Mouse (Mus musculus) thymus, adult 18-20 months (tissue): ENCODE measurements around the gene Brwd1.
"Not testable (repeated sequence)": the region's sequence is repeated elsewhere in the genome, so short reads cannot be mapped to it uniquely, and the experiment has no call there.

Experiments used
- DNase-seq, 2 experiments: peaks; one replicate each; pipeline ENCODE4 v3.0.0; 2022; ENCODE audit warnings: mixed read lengths in 2 of 2

Brwd1 gene

DNA sequence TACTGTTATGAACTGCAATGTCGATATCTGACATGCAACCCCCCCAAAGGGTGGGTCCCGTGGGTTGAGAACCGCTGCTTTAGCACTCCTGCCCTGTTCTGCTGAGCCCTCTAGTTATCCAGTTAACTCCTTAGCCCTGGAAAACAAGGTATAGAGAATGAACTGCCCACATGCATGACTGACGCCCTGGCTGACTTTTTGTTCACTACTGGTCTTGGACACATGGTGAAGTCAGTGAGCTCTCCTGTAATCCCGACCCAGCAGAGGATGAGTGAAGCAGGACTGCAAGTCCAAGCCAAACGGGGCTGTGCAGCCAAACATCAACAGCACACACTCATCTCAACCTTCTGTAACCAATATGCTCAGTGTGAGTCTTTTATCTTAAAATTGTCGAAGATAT, 1.8 kb downstream of the Brwd1 start:
- DNase-seq: no peak

DNA sequence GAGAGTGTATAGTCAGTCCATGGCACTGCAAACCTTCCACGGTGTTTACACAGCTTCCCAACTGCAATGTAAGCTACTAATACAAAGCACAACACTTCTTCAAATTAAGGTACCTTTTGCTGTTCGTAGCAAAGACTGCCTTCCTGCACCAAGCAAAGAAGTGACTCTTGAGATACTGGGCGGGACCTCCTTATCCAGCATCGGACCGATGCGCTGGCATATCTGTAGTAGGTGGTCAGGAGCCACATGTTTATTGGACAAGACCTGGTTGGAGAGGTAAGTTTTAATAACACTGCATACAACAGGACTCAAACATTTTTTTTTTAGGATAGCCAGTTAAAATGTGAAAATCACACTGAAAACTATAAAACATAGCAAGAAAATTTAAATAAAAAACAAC, 14.0 kb downstream of the Brwd1 start:
- DNase-seq: no peak

DNA sequence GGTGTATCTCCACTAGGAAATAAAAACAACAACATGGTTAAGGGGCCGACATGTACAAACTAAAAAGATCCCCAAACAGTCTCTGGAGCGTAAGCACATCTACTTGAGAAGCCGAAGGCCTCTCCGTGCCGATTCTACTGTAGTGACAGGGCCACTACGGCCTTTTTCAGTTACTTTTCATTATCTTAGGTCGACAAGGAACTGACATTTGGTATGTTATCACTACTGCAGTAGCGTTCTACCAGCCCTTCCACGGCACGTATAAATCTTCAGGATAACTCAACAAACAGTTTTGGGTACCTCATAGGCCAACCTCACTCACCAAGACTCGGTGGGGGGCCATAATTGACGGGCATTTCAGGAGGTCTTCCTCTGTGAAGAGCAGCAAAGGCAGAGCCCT, 16.2 kb downstream of the Brwd1 start:
- no peak for DNase-seq

DNA sequence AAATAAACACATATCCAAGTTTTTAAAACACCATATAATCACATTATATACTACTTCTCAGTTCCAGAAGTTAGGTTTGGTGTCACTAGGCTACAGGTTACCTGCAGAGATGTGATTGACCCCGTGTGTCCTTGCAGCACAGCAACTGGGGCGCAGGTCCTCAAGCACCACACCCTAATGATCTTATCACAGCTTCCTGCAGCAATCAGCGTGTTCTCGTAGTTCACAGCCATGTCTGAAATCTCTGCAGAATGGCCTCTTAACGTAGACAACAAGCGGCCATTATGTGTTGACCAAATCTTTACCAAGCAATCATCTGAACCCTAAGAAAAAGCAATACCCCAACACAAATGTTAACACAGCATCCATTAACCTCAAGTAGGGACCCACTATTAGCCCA, 17.7 kb downstream of the Brwd1 start:
- no peak for DNase-seq

DNA sequence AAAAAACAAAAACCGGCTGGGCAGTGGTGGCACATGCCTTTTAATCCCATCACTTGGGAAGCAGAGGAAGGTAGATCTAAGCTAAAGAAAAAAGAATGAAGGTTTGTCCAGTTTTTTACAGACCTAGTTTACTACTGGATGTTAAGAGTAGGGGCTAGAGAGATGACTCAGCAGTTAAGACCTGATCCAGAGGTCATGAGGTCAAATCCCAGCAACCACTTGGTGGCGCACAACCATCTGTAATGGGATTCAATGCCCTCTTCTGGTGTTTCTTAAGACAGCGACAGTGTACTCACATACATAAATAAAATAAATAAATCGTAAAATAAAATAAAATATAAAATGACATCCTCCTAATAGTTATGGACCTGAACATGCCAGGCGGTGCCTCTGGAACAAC, 38.2 kb downstream of the Brwd1 start:
- peak in 1 of 2 experiments; percentile 23 for DNase-seq

DNA sequence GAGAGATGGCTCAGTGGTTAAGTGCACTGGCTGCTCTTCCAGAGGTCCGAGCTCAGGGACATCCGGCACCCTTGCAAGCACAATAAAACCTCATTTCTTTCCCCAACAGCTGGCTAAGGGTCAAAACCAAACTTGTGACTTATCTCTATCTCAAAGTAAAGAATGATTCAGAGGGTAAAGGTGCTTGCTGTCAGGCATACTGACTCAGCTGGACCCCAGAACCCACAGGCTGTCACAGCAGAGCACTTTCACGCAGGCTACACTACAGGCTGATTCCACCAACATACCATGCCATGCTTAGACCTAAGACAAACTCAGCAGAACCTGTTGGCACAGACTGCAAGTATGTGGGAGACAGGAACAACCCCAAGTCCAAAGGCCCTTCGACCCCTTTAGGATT, 41.6 kb downstream of the Brwd1 start:
- no peak for DNase-seq

DNA sequence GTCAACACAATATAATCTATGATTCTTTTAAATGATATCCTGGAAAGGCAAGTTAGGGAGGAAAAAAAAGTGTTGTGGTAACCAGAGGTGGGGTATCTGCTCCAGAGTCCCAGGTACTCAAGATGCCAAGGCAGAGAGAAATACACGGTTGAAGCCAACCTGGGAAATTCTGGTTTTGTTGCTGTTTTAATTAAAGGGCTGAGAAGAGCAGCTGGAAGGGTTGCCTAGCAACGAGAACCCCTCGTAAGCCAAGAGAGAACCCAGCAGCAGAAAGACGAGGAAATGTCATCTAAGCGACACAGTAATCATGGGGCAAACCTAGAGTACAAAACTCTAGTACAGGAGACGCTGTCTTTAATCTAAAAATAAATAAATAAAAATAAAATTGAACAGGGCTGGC, 42.8 kb downstream of the Brwd1 start:
- DNase-seq: no peak

DNA sequence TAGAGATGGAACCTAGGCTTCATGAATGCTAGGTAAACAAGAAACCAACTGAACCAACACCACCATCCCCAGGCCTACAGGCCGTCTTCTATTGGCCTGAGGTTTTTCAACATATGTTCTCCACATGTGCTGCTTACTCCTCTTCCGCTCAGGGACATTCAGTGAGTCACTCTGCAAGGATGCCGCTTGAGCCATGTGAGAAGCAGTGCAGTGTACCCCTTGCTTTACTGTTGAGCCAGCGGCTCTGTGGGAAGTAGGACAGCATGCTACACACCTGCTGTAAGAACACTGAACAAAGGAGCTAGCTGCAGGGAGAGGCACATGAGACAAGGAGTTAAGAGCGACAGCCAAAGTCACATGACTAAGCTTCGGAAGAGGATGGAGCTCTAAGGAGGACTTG, 47.9 kb downstream of the Brwd1 start:
- no peak for DNase-seq

DNA sequence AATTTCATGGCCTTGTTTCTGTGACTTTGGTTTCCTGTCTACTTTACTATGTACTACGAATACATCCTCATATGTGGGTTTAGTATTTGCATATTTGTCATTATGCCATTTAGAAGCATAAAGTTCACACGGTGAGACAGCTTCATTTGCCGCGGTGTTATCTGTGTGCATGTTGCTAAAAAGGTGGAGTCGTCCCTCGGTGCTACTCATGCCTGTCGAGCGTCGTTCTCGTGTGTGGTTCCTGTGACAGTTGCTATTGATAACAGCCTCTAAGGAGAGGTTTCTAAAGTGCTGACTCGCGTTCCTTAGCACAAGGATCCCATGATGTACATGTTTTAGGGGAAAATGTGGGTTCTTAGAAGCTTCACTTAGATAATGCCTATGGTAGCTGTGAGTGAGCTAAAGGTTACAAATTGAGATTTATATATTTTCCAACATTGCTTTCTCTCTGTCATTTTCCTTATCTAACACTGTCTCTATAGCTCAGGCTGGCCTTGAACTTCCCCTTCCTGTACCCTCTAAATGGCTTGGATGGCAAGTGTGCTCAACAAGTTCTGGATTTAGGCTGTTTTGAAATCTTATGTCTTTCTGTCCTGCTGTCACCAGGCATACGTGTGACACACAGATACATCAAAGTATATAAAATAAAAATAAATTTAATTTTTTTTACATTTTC, 49.8 kb downstream of the Brwd1 start:
- no peak for DNase-seq

DNA sequence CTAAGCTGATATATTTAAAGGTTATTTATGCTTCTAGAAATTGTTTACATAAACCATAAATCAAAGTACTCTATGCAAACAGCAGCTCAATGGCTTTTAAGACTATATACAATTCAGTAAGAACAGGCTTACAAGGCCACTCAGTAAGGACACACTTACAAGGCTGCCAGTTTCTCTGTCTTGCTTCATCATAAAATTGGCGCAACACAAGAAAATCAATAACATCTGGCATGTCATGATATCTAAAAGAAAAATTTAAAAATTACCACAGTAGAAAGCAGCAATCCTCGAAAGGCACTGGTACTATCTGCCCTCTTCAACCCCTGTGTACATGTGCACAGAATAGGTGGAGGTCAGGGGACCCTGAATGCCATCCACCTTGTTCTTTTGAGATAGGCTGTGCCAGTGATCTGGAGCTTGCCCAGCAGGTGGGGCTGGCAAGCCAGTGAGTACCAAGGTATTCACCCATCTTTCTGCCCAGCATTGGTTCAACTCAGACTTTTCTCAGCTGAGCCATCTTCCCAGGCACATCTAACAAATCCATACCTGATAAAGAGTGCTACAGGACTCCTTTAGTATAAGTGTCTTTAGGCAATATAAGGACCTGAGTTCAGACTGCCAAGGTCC, 51.7 kb downstream of the Brwd1 start:
- DNase-seq: peak in 1 of 2 experiments; percentile 7

DNA sequence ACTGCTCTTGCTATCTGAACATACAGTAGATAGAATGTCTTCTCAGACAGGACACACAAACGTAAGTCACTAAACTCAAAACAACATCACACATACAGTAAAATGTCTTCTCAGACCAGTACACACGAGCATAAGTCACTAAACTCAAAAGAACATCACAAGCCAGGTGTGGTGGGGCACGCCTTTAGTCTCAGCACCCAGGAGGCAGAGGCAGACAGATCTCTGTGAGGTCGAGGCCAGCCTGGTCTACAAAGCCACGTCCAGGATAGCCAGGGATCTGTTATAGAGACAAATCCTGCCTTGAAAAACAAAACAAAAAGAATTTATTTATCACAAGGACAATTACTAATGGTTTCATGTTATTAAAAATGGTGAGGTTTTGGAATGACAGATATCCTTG, 56.1 kb downstream of the Brwd1 start:
- DNase-seq: no peak

DNA sequence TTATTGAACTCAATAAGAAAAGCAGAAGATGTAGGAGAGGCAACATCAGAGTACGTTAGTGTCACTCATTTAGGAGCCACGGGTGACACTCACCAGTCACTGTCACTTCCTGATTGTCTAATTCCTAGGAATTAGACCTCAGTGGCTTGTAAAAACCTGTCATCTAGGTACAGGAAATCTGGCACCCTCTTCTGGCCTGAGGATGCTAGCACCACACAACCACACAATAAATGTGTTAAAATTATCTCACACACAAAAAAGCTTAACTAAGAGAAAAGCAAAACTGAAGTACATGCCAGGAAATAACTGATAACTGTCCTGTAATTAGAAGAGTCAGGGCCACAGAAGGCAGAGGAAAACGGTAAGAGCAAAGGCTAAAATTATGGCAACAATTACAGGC, 57.1 kb downstream of the Brwd1 start:
- DNase-seq: no peak

DNA sequence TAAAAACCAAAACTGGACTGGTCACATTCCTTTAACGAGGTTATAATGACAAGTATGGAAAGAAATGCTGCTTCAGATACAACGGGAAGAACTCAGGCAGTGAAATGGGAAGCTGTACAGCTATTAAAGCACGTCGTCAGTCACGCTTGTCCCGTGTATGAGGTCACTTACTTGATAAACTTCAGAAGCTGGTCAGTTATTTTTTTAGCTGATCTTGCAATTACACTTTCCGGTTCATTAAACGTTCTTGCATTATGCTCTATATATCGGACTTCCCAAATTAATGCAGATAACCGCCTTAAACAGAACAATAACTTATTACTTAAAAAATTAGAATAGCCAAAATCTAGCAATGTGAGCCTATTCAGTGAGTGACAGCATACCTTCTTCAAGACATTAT, 61.3 kb downstream of the Brwd1 start:
- DNase-seq: no peak

DNA sequence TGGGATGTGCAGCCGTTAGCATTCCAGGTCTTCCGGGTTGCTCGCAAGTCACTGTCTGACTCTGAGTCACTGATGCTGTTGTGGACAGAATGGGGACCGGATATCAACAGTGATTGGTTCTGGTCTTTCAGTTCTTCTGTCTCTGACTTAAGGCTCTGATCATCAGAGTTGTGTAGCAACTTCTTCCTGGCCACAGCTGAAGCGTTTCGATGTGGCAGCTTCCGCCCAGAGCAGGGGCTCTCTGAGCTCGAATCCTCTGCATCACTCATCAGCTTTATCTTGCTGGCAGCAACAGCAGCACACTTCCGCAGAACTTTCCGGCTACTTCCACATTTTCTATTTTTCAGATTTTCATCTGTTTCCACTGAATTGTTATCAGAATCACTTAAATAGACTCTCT, 73.2 kb downstream of the Brwd1 start:
- not testable (repeated sequence) for DNase-seq

DNA sequence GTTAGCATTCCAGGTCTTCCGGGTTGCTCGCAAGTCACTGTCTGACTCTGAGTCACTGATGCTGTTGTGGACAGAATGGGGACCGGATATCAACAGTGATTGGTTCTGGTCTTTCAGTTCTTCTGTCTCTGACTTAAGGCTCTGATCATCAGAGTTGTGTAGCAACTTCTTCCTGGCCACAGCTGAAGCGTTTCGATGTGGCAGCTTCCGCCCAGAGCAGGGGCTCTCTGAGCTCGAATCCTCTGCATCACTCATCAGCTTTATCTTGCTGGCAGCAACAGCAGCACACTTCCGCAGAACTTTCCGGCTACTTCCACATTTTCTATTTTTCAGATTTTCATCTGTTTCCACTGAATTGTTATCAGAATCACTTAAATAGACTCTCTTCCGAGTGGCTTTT, 78.0 kb downstream of the Brwd1 start:
- DNase-seq: not testable (repeated sequence)

DNA sequence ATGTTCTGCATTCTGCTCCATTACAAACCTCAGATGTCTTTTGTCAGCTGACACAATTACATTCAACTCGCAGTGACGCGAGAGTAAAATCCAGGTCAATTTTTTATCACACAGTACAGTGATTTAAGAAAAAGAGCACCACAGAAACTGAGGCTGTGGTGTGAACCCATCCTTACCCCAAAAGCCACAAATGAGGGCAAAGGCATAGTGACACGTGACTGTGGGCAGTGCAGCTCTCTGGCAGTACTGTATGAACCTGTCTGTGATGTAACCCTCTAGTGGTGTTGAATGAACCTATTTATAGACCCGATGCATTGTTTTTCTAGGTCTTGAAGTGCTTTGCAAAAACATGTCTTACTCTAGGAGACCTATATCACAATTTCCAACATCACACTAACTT, 83.0 kb downstream of the Brwd1 start:
- peak in 1 of 2 experiments; percentile 31 for DNase-seq

DNA sequence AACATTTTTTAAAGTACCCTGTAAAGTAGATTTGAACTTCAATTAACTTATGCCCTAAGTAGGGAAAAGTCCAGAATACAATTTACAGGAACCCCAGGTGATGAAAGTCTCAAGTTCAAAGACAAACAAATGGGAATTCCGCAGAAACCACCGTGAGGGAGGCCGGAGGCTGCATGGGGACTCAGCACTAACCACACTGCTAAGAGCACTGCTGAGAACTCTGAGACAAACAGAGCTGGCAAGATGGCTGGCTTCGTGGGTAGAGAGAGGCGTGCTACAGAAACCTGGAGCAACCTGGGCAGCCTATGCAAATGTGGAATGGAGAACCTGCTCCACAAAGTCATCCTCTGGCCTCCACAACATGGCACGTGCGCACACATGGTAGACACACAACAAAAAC, 86.2 kb downstream of the Brwd1 start:
- no peak for DNase-seq

DNA sequence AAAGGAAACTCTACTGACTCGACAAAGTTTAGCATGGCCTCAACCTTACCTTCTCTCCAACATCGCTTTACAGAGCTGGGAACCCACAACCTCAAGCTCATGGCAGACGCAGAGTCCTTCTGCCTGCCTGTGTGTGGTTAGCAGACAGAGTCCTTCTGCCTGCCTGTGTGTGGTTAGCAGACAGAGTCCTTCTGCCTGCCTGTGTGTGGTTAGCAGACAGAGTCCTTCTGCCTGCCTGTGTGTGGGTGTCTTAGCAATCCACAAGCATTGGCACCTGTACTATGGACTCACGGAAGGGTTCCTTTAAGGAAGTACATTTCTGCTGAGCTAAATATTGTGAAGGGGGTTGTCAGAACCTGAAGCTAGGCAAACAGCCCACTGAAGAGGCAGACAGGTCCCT, 87.8 kb downstream of the Brwd1 start:
- DNase-seq: not testable (repeated sequence)

DNA sequence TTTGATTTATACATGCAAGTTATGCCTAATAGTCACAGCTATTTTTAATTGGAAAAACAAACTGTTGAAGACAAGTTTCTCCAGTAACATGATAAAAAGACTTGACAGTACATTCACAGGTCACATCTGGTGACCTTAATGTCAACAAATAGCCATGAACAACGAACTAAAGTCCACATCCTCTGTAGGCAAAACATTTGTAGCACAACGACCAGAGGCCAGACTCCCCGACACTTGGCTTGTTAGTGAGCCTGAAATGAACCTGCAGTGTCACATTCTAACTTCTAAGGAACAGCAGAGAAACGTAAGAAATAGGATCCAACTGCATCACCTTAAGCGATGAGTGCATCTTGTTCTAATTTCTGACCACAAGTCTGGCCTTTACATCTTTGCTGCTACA, 89.7 kb downstream of the Brwd1 start:
- DNase-seq: no peak

DNA sequence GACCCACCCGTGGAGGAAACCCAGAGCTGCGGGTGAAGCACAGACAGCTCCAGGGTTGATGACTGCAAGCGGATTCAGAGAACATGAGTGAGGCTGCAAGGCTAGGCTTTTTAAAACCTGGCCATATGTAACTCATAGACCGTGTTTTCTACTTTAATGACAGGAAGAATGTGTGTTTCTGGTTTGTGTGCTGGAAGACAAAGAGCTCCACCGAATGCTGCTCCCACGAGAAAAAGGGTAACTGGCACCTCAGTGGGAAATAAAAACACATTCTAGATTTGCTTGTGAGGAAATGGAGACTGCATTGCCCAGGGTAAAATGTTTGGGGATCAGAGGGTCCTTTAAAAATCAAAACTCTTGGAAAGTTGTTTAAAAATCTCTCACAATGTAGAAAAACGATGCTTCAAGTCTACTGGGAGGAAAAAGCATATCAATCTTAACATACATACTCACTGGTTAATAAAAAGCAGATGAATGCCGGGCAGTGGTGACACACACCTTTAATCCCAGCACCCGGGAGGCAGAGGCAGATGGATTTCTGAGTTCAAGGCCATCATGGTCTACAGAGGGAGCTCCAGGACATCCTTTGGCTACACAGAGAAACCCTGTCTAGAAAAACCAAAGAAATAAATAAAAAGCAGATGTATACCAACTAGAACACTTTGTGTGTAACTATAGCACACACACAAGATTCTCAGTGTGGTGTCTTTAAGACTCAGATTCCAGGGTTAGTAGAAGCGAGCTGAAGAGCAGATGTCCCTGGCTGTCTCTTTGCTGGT, 91.0 kb downstream of the Brwd1 start:
- DNase-seq: no peak

DNA sequence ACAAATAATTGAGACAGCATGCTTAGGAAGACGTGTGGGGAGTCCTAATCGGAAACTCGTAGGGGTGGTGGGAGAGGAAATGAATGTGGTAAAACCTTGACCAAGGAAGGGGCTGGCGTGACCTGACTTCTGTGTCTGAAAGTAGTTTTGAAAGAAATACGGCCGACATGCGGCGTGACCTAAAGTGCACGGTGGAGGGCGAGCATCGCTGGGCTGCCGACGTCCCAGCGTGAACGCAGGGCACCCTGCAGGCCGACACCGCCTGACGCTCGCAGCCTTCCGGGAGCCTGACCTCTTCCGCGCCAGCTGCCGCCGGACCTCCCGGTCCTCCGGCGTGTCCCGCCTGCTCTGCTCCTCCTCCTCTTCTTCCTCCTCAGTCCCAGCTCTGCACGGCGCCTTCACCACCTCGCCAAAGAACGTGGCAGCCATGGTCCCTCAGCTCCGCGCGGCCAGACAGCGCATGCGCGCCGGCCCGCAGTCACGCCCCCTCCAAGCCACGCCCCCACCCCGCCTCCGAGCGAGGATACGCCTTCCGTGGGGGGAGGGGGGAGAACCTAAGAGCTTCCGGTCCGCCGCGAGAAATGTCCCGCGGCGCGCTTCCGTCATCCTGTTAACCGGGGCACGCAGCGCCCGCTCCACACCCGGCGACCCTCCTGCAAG, 91.7 kb downstream of the Brwd1 start, which contains the start of gene Psmg1:
Psmg1 (minus strand) TSS at position 499 of the 660 bp plus-strand sequence.
- peak; percentile 91 to 92 for DNase-seq

DNA sequence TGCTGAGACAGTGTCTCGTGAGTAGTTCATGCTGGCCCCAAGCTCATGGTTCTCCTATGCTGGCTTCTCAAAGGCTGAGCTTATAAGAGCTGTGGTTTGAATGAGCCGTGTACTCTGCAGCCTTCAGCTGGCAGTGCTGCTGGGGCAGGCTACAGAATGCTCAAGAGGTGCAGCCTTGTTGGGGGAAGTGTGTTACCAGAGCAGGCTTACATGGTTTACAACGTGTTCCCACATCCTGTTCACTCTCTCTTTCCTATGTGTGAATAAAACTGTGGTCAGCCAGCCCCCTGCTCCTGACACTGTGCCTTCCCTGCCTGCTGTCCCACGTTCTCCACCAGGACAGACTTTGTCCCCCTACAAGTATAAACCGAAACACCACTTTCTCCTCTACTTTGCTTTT, 97.4 kb downstream of the Brwd1 start:
- DNase-seq: peak; percentile 35 to 57

DNA sequence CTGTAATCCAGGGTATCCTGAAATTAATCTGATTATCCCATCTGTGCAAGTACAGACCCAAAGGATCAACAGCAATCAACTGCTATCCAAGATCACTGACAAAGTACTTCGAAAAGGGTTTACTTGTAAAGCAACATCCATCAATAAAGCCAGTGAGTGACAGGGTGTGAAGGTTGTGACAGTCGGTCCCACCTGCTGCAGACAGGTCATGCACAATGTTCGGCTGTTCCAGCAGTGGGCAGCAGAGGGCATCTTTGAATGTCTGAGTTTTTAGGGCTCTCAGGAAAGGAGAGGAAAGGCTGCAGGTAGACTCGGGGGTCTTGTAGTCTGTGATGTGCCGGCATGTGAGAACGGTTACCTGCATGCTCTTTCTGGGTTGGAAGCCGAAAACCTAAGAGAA, 98.7 kb downstream of the Brwd1 start:
- DNase-seq: peak; percentile 16 to 26

DNA sequence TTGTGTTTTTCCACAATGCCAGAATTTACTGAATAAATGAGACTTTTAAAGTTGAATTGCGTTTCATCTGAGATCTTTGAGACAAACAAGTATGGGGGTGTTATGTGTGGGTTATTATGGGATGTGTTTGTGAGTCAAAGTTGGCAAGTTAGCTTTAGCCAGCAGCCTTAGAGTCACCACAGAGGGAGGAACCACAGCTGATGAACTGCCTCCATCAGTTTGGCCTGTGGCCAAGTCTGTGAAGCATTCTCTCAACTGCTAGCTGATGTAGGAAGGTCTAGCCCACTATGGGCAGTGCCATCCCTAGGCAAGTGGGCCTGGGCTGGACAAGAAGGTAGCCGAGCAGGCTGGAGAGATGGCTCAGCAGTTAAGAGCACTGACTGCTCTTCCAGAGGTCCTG, 111.5 kb downstream of the Brwd1 start:
- no peak for DNase-seq
